In the genomic region with DNA sequence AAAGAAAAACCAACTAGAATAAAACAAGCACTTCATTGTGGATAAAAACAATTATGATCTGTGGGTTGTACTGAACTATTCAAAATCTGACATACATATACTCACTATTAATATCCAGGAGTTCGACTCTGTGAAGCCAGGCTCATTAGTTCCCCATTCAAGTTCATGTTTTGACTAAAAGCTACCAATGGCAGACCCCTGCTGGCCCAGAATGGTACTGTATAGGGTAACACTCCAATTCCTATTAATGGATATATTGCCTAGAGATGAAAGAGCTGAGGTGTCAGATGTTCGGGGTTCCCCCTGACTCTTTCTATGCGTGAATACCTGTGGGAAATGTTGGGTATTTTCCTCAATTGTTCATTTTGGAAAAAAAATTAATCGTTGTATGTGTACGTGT, we compare ENCODE assay signal across 10 mouse cellular contexts.
DNase-seq lines count a peak whose midpoint lies in the region; ATAC-seq lines count a peak whose summit lies in the region.
"Had no signal": no experiment of that assay in that cellular context is flagged by ENCODE, and none has a peak within 500 bp of the region (broad histone marks: within the 10 kb centered on the region; RNA-seq: fewer than 3 reads in every experiment).

No protein-coding gene starts in this region.

- no peaks in the 10 kb centered on the region for H3K9me3 ChIP-seq in embryonic facial prominence, embryonic 12.5 days
- H3K9me3 ChIP-seq in limb, embryonic 10.5 days (replicated peaks), result no peaks in the 10 kb centered on the region

- H3K27me3 ChIP-seq in embryonic facial prominence, embryonic 12.5 days, result no peaks in the 10 kb centered on the region
- H3K27me3 ChIP-seq in limb, embryonic 10.5 days (ENCODE audit: low read depth, poor library complexity, severe bottlenecking), result no peaks in the 10 kb centered on the region

- peaks cover 10% of the 10 kb centered on the region for H3K4me1 ChIP-seq in embryonic facial prominence, embryonic 12.5 days
- H3K4me1 ChIP-seq in limb, embryonic 10.5 days, result peaks cover 26% of the 10 kb centered on the region

- WGBS in embryonic facial prominence, embryonic 12.5 days, result 55% methylated on average over 5 of the region's 5 CpGs
- 59% methylated on average over 5 of the region's 5 CpGs for WGBS in limb, embryonic 10.5 days

- H3K36me3 ChIP-seq in embryonic facial prominence, embryonic 12.5 days, result no peaks in the 10 kb centered on the region
- no peaks in the 10 kb centered on the region for H3K36me3 ChIP-seq in limb, embryonic 10.5 days

- no peak overlapping the region for H3K9ac ChIP-seq in embryonic facial prominence, embryonic 12.5 days

- H3K4me3 ChIP-seq in embryonic facial prominence, embryonic 12.5 days, result no peak overlapping the region
- H3K4me3 ChIP-seq in limb, embryonic 10.5 days, result no peak overlapping the region
- H3K4me3 ChIP-seq: erythroblast, embryonic 14.5 days had no signal

- peak; percentile 49; the same call in 1 of the 2 replicates for ATAC-seq in embryonic facial prominence, embryonic 12.5 days (ENCODE audit: insufficient number of reproducible peaks, insufficient read depth, low FRiP score, low TSS enrichment)

- DNase-seq in right cerebral cortex, adult 2 months (ENCODE audit: low spot score in 2 of 2), result peak; percentile 46 to 53
- no peak for DNase-seq in right cerebral cortex, postnatal 36 days (ENCODE audit: low spot score in 2 of 2)
- peak; percentile 69 for DNase-seq in adrenal gland, postnatal 14 days
- DNase-seq in hindlimb bud, embryonic 11.5 days (ENCODE audit: extremely low spot score, low read depth, low spot score), result peak; percentile 35
- peak; percentile 62 for DNase-seq in limb, embryonic 10.5 days (ENCODE audit: low spot score)
- DNase-seq in neural tube, embryonic 10.5 days (ENCODE audit: extremely low spot score, low spot score), result peak; percentile 58
- DNase-seq in thymus, postnatal 14 days, result peak; percentile 82

- H3K27ac ChIP-seq in embryonic facial prominence, embryonic 12.5 days, result no peak overlapping the region
- H3K27ac ChIP-seq in limb, embryonic 10.5 days, result no peak overlapping the region
- H3K27ac ChIP-seq: macrophage had no signal

- no peak overlapping the region for H3K4me2 ChIP-seq in embryonic facial prominence, embryonic 12.5 days (replicated peaks)

Comparison
In these comparisons a context has a peak if more than half of its experiments do, and no peak if none do; other contexts are left out.
1. DNase-seq: peak in right cerebral cortex, adult 2 months (2 of 2), adrenal gland, postnatal 14 days (single experiment), hindlimb bud, embryonic 11.5 days (single experiment), limb, embryonic 10.5 days (single experiment), neural tube, embryonic 10.5 days (single experiment) and thymus, postnatal 14 days (single experiment); none in right cerebral cortex, postnatal 36 days (0 of 2).